15 mouse cellular contexts compared by ENCODE assay signal in genomic region chr14:115779382-115780177, GRCm38 (mm10).
DNase-seq lines count a peak whose midpoint lies in the region; ATAC-seq lines count a peak whose summit lies in the region.
"Had no signal": no experiment of that assay in that cellular context is flagged by ENCODE, and none has a peak within 500 bp of the region (broad histone marks: within the 10 kb centered on the region; RNA-seq: fewer than 3 reads in every experiment).

No protein-coding gene starts in this region.

- no peaks in the 10 kb centered on the region for H3K9me3 ChIP-seq in neural tube, embryonic 11.5 days (ENCODE audit: control insufficient read depth, low read length)
- H3K9me3 ChIP-seq in forebrain, embryonic 15.5 days: no peaks in the 10 kb centered on the region
- no peaks in the 10 kb centered on the region for H3K9me3 ChIP-seq in midbrain, embryonic 13.5 days
- H3K9me3 ChIP-seq: lung, embryonic 15.5 days had no signal

- no peaks in the 10 kb centered on the region for H3K4me1 ChIP-seq in neural tube, embryonic 11.5 days (ENCODE audit: control insufficient read depth, insufficient read depth, low read length)
- H3K4me1 ChIP-seq in forebrain, embryonic 15.5 days: peaks cover 10% of the 10 kb centered on the region
- H3K4me1 ChIP-seq in midbrain, embryonic 13.5 days (replicated peaks): peaks cover 9% of the 10 kb centered on the region
- H3K4me1 ChIP-seq: heart, embryonic 13.5 days; lung, embryonic 15.5 days had no signal

- H3K27me3 ChIP-seq in neural tube, embryonic 11.5 days (ENCODE audit: control insufficient read depth, insufficient read depth, low read length): no peaks in the 10 kb centered on the region
- H3K27me3 ChIP-seq in forebrain, embryonic 15.5 days: no peaks in the 10 kb centered on the region
- H3K27me3 ChIP-seq in midbrain, embryonic 13.5 days: no peaks in the 10 kb centered on the region
- H3K27me3 ChIP-seq: CH12.LX; heart, embryonic 13.5 days; lung, embryonic 15.5 days had no signal

- H3K9ac ChIP-seq in neural tube, embryonic 11.5 days (ENCODE audit: low read length): no peak overlapping the region
- no peak overlapping the region for H3K9ac ChIP-seq in forebrain, embryonic 15.5 days (replicated peaks)
- no peak overlapping the region for H3K9ac ChIP-seq in midbrain, embryonic 13.5 days (replicated peaks)
- H3K9ac ChIP-seq: heart, embryonic 13.5 days; lung, embryonic 15.5 days had no signal

- 82% methylated on average over 7 of the region's 7 CpGs for WGBS in neural tube, embryonic 11.5 days
- WGBS in forebrain, embryonic 15.5 days: 8% methylated on average over 7 of the region's 7 CpGs
- WGBS in midbrain, embryonic 13.5 days: 27% methylated on average over 7 of the region's 7 CpGs

- H3K27ac ChIP-seq in neural tube, embryonic 11.5 days (ENCODE audit: low read depth, low read length): no peak overlapping the region
- peak overlapping the region; percentile 52 for H3K27ac ChIP-seq in forebrain, embryonic 15.5 days (replicated peaks)
- no peak overlapping the region for H3K27ac ChIP-seq in midbrain, embryonic 13.5 days
- H3K27ac ChIP-seq: heart, embryonic 13.5 days; left cerebral cortex, adult 2 months; lung, embryonic 15.5 days had no signal

- peak; percentile 48; the same call in 1 of the 2 replicates for ATAC-seq in neural tube, embryonic 11.5 days (ENCODE audit: insufficient read depth, low FRiP score, low TSS enrichment)
- peak; percentile 99 for ATAC-seq in forebrain, embryonic 15.5 days (replicated peaks)
- ATAC-seq in midbrain, embryonic 13.5 days: peak; percentile 89
- ATAC-seq: Patski had no signal

- H3K4me3 ChIP-seq in neural tube, embryonic 11.5 days (ENCODE audit: low read depth, low read length): no peak overlapping the region
- no peak overlapping the region for H3K4me3 ChIP-seq in forebrain, embryonic 15.5 days
- no peak overlapping the region for H3K4me3 ChIP-seq in midbrain, embryonic 13.5 days (replicated peaks)
- H3K4me3 ChIP-seq: heart, embryonic 13.5 days; left cerebral cortex, adult 2 months; lung, embryonic 15.5 days had no signal

- no peaks in the 10 kb centered on the region for H3K36me3 ChIP-seq in neural tube, embryonic 11.5 days (ENCODE audit: control insufficient read depth, insufficient read depth, low read length)
- H3K36me3 ChIP-seq in forebrain, embryonic 15.5 days: no peaks in the 10 kb centered on the region
- H3K36me3 ChIP-seq in midbrain, embryonic 13.5 days: no peaks in the 10 kb centered on the region
- H3K36me3 ChIP-seq: heart, embryonic 13.5 days; lung, embryonic 15.5 days had no signal

- DNase-seq in neural tube, embryonic 11.5 days (ENCODE audit: low spot score): no peak
- no peak for DNase-seq in neural tube, embryonic 10.5 days (ENCODE audit: extremely low spot score, low spot score)
- no peak for DNase-seq in B cell, adult 2 months
- no peak for DNase-seq in yolk sac, embryonic 10.5 days (ENCODE audit: low spot score)
- DNase-seq in gastrocnemius, postnatal 25 days: no peak
- DNase-seq: adrenal gland, adult 8-10 months; gastrocnemius, postnatal 36 days; kidney, postnatal 4 days had no signal

- no peak overlapping the region for H3K4me2 ChIP-seq in neural tube, embryonic 11.5 days (ENCODE audit: low read depth)
- no peak overlapping the region for H3K4me2 ChIP-seq in forebrain, embryonic 15.5 days (replicated peaks)
- H3K4me2 ChIP-seq in midbrain, embryonic 13.5 days (replicated peaks): no peak overlapping the region
- H3K4me2 ChIP-seq: heart, embryonic 13.5 days; lung, embryonic 15.5 days had no signal

Comparison
In these comparisons a context has a peak if more than half of its experiments do, and no peak if none do; other contexts are left out.
1. ATAC-seq: peak in every context shown above with its lines; median percentile 99 in forebrain, embryonic 15.5 days; 89 in midbrain, embryonic 13.5 days; 48 in neural tube, embryonic 11.5 days.